ENCODE assay signal across 17 mouse cellular contexts in the genomic region with DNA sequence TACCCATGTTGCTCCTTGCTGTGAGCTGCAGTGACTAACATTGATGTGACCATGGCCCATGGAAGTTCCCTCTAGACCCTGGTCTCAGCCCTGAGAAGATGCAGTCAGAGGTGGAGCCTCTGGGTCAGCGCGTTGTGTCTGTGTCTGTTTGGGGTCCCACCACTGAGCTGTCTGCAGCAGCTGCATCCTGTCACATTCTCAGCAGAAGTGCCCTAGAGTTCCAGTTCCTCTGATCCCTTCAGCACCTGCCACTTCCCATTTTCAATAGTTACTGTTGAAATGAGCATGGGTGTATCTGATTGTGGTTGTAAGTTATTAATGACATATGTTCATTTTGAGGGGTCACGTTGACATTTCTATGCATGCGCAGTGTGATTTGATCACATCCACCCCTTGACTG. TPM values are rescaled to one million over a fixed set of nuclear protein-coding genes. Genes with fewer than 3 reads are reported as not detected.
A peak's percentile ranks its signal among the peaks of the same experiment; 100 is the strongest.
DNase-seq lines count a peak whose midpoint lies in the region; ATAC-seq and TF ChIP-seq lines count a peak whose summit lies in the region.
"Had no signal": no experiment of that assay in that cellular context is flagged by ENCODE, and none has a peak within 500 bp of the region (broad histone marks: within the 10 kb centered on the region; RNA-seq: fewer than 3 reads in every experiment).

No protein-coding gene starts in this region.

- no peak overlapping the region for H3K9ac ChIP-seq in midbrain, embryonic 15.5 days
- H3K9ac ChIP-seq: lung, embryonic 14.5 days; midbrain, embryonic 12.5 days; neural tube, embryonic 13.5 days had no signal

- no peak for TF ChIP-seq POLR2A in bone marrow, adult 2 months (IDR thresholded peaks at IDR 0.05; ENCODE audit: borderline replicate concordance, control insufficient read depth, low read depth, low read length)

- H3K4me3 ChIP-seq in bone marrow, adult 2 months (replicated peaks; ENCODE audit: control insufficient read depth, low read depth, low read length), result no peak overlapping the region
- H3K4me3 ChIP-seq in midbrain, embryonic 15.5 days, result no peak overlapping the region
- H3K4me3 ChIP-seq: hindbrain, embryonic 10.5 days; midbrain, embryonic 12.5 days; neural tube, embryonic 13.5 days had no signal

- DNase-seq in layer of hippocampus, adult 9-11 months, result peak; percentile 79
- no peak for DNase-seq in layer of hippocampus, adult 18-20 months (ENCODE audit: low spot score in 2 of 2)
- DNase-seq in gastrocnemius, postnatal 10 days, result no peak
- DNase-seq: gastrocnemius, postnatal 25 days; kidney, adult 11 months; lung, embryonic 14.5 days had no signal

- peaks cover 5% of the 10 kb centered on the region; the same call in 1 of the 2 replicates for H3K4me1 ChIP-seq in bone marrow, adult 2 months (ENCODE audit: control insufficient read depth, insufficient read depth, low read length)
- no peaks in the 10 kb centered on the region for H3K4me1 ChIP-seq in midbrain, embryonic 15.5 days
- H3K4me1 ChIP-seq: midbrain, embryonic 12.5 days; neural tube, embryonic 13.5 days had no signal

- under 1% methylated on average over 4 of the region's 4 CpGs for WGBS in bone marrow, adult 2 months
- WGBS in midbrain, embryonic 15.5 days, result 85% methylated on average over 4 of the region's 4 CpGs

- no peak overlapping the region for H3K4me2 ChIP-seq in midbrain, embryonic 15.5 days
- H3K4me2 ChIP-seq: lung, embryonic 14.5 days; midbrain, embryonic 12.5 days; neural tube, embryonic 13.5 days had no signal

- no peaks in the 10 kb centered on the region for H3K36me3 ChIP-seq in midbrain, embryonic 15.5 days (replicated peaks)
- H3K36me3 ChIP-seq: hindbrain, embryonic 10.5 days; midbrain, embryonic 12.5 days; neural tube, embryonic 13.5 days had no signal

- H3K9me3 ChIP-seq in midbrain, embryonic 15.5 days, result no peaks in the 10 kb centered on the region
- H3K9me3 ChIP-seq: hindbrain, embryonic 10.5 days; midbrain, embryonic 12.5 days; neural tube, embryonic 13.5 days had no signal

- ATAC-seq in common myeloid progenitor, adult 5-6 weeks (replicated peaks; ENCODE audit: low read depth, poor library complexity, severe bottlenecking), result peak; percentile 79
- ATAC-seq in monocyte, adult 5-6 weeks (replicated peaks; ENCODE audit: insufficient number of reproducible peaks, low FRiP score, low TSS enrichment, poor library complexity, severe bottlenecking), result peak; percentile 75
- ATAC-seq in erythroid progenitor cell, adult 5-6 weeks (replicated peaks; ENCODE audit: low FRiP score, poor library complexity, severe bottlenecking), result no peak
- ATAC-seq in midbrain, embryonic 15.5 days (replicated peaks), result no peak

- peak overlapping the region; percentile 29; the same call in 1 of the 2 replicates for H3K27ac ChIP-seq in bone marrow, adult 2 months (ENCODE audit: control insufficient read depth, insufficient read depth, low read depth, low read length, poor library complexity)
- no peak overlapping the region for H3K27ac ChIP-seq in midbrain, embryonic 15.5 days
- H3K27ac ChIP-seq: hindbrain, embryonic 10.5 days; midbrain, embryonic 12.5 days; neural tube, embryonic 13.5 days had no signal

- H3K27me3 ChIP-seq in midbrain, embryonic 15.5 days (replicated peaks), result no peaks in the 10 kb centered on the region
- H3K27me3 ChIP-seq: midbrain, embryonic 12.5 days; neural tube, embryonic 13.5 days had no signal

- no peak for TF ChIP-seq CTCF in bone marrow, adult 2 months (IDR thresholded peaks at IDR 0.05; ENCODE audit: control insufficient read depth, insufficient read depth, low read length)

RNA-seq across cellular contexts. Expression of gene Zfp658, which starts 8.9 kb away (rescaled TPM):
- 1 to 10 TPM; 5.5 to 6.9 TPM for total RNA-seq in layer of hippocampus, adult 18-20 months (2021)
- polyA plus RNA-seq in bone marrow, adult 2 months (2011; ENCODE audit: insufficient read depth, insufficient read length, low replicate concordance, missing spikeins), result 1.3 and 2.9 TPM in 2 replicates
- total RNA-seq in common myeloid progenitor, adult 5-6 weeks (2017), result 1.4 and 1.5 TPM in 2 replicates
- total RNA-seq in monocyte, adult 5-6 weeks (2017), result 2.2 to 8.1 TPM (median 3.0 TPM) in 3 replicates
- total RNA-seq in erythroid progenitor cell, adult 5-6 weeks (2015; ENCODE audit: low replicate concordance), result not detected in 2 replicates
- 0.51 and 0.91 TPM in 2 replicates for total RNA-seq in erythroid progenitor cell, adult 5-6 weeks (2017; ENCODE audit: low replicate concordance)
- polyA plus RNA-seq in midbrain, embryonic 15.5 days (2015; fragmentation: Nextera tagmentation; extraction: Ambion mirVana), result 9.5 and 10.4 TPM in 2 replicates
- 1 to 10 TPM; 1.2 to 1.4 TPM for total RNA-seq in gastrocnemius, postnatal 10 days (2021)

RNA-seq across cellular contexts. Expression of gene Cd33, which starts 8.9 kb away (rescaled TPM):
- total RNA-seq in layer of hippocampus, adult 18-20 months (2021), result 1 to 10 TPM; 2.9 to 4.6 TPM
- polyA plus RNA-seq in bone marrow, adult 2 months (2011; ENCODE audit: insufficient read depth, insufficient read length, low replicate concordance, missing spikeins), result 14.2 and 48.4 TPM in 2 replicates
- total RNA-seq in common myeloid progenitor, adult 5-6 weeks (2017), result 3.9 and 5.8 TPM in 2 replicates
- 2.6 to 12.3 TPM (median 6.2 TPM) in 3 replicates for total RNA-seq in monocyte, adult 5-6 weeks (2017)
- total RNA-seq in erythroid progenitor cell, adult 5-6 weeks (2015; ENCODE audit: low replicate concordance), result 11.9 and 18.9 TPM in 2 replicates
- 2.8 and 5.1 TPM in 2 replicates for total RNA-seq in erythroid progenitor cell, adult 5-6 weeks (2017; ENCODE audit: low replicate concordance)
- polyA plus RNA-seq in midbrain, embryonic 15.5 days (2015; fragmentation: Nextera tagmentation; extraction: Ambion mirVana), result 0.41 and 0.95 TPM in 2 replicates
- total RNA-seq in gastrocnemius, postnatal 10 days (2021), result 1 to 10 TPM; 3.1 to 3.9 TPM

RNA-seq across cellular contexts. Expression of gene Zfp719, which starts 26.3 kb away (rescaled TPM):
- 10 to 100 TPM; 18.5 to 19.1 TPM for total RNA-seq in layer of hippocampus, adult 18-20 months (2021)
- 1.7 TPM in 2 replicates for polyA plus RNA-seq in bone marrow, adult 2 months (2011; ENCODE audit: insufficient read depth, insufficient read length, low replicate concordance, missing spikeins)
- total RNA-seq in common myeloid progenitor, adult 5-6 weeks (2017), result 7.8 and 8.1 TPM in 2 replicates
- total RNA-seq in monocyte, adult 5-6 weeks (2017), result 4.9 to 7.5 TPM (median 6.8 TPM) in 3 replicates
- 0.84 and 2.9 TPM in 2 replicates for total RNA-seq in erythroid progenitor cell, adult 5-6 weeks (2015; ENCODE audit: low replicate concordance)
- 0.15 and 5.5 TPM in 2 replicates for total RNA-seq in erythroid progenitor cell, adult 5-6 weeks (2017; ENCODE audit: low replicate concordance)
- 14.6 and 15.3 TPM in 2 replicates for polyA plus RNA-seq in midbrain, embryonic 15.5 days (2015; fragmentation: Nextera tagmentation; extraction: Ambion mirVana)
- 1 to 10 TPM; 6.1 to 7.3 TPM for total RNA-seq in gastrocnemius, postnatal 10 days (2021)

RNA-seq across cellular contexts. Expression of gene 4931406B18Rik, which starts 47.4 kb away (rescaled TPM):
- total RNA-seq in layer of hippocampus, adult 18-20 months (2021), result not detected
- polyA plus RNA-seq in bone marrow, adult 2 months (2011; ENCODE audit: insufficient read depth, insufficient read length, low replicate concordance, missing spikeins), result 0.85 TPM in 1 of 2 replicates, not detected in the other
- total RNA-seq in common myeloid progenitor, adult 5-6 weeks (2017), result not detected in 2 replicates
- total RNA-seq in monocyte, adult 5-6 weeks (2017), result not detected in 3 replicates
- not detected in 2 replicates for total RNA-seq in erythroid progenitor cell, adult 5-6 weeks (2015; ENCODE audit: low replicate concordance)
- not detected in 2 replicates for total RNA-seq in erythroid progenitor cell, adult 5-6 weeks (2017; ENCODE audit: low replicate concordance)
- polyA plus RNA-seq in midbrain, embryonic 15.5 days (2015; fragmentation: Nextera tagmentation; extraction: Ambion mirVana), result 0.06 TPM in 1 of 2 replicates, not detected in the other
- total RNA-seq in gastrocnemius, postnatal 10 days (2021), result not detected
- total RNA-seq: ES-E14; gastrocnemius, postnatal 25 days; layer of hippocampus, postnatal 10 days had no signal
- polyA plus RNA-seq: hindbrain, embryonic 10.5 days; limb, embryonic 11.5 days; lung, embryonic 14.5 days; midbrain, embryonic 12.5 days; neural tube, embryonic 13.5 days had no signal

RNA-seq across cellular contexts. Expression of gene Zfp819, which starts 53.8 kb away (rescaled TPM):
- under 1 TPM in 1 of 2 experiments, not detected in 1; 0.15 TPM for total RNA-seq in layer of hippocampus, adult 18-20 months (2021)
- 1.6 TPM in 1 of 2 replicates, not detected in the other for polyA plus RNA-seq in bone marrow, adult 2 months (2011; ENCODE audit: insufficient read depth, insufficient read length, low replicate concordance, missing spikeins)
- 0.09 TPM in 1 of 2 replicates, not detected in the other for total RNA-seq in common myeloid progenitor, adult 5-6 weeks (2017)
- 0.43 TPM in 1 of 3 replicates, not detected in the others for total RNA-seq in monocyte, adult 5-6 weeks (2017)
- total RNA-seq in erythroid progenitor cell, adult 5-6 weeks (2015; ENCODE audit: low replicate concordance), result not detected in 2 replicates
- total RNA-seq in erythroid progenitor cell, adult 5-6 weeks (2017; ENCODE audit: low replicate concordance), result not detected in 2 replicates
- 0.33 and 0.43 TPM in 2 replicates for polyA plus RNA-seq in midbrain, embryonic 15.5 days (2015; fragmentation: Nextera tagmentation; extraction: Ambion mirVana)
- total RNA-seq in gastrocnemius, postnatal 10 days (2021), result not detected
- total RNA-seq: gastrocnemius, postnatal 25 days had no signal

Comparison
In these comparisons a context has a peak if more than half of its experiments do, and no peak if none do; other contexts are left out.
1. ATAC-seq: peak in common myeloid progenitor, adult 5-6 weeks (single experiment) and monocyte, adult 5-6 weeks (single experiment); none in erythroid progenitor cell, adult 5-6 weeks (single experiment) and midbrain, embryonic 15.5 days (single experiment).